Mouse (Mus musculus) layer of hippocampus, adult 9-10 months (tissue): ENCODE results near the gene Pdzrn3.

Source experiments
- DNase-seq: peaks from one replicate; pipeline ENCODE4 v3.0.0; 2022; ENCODE audit warnings: low spot score

Gene Pdzrn3

DNA sequence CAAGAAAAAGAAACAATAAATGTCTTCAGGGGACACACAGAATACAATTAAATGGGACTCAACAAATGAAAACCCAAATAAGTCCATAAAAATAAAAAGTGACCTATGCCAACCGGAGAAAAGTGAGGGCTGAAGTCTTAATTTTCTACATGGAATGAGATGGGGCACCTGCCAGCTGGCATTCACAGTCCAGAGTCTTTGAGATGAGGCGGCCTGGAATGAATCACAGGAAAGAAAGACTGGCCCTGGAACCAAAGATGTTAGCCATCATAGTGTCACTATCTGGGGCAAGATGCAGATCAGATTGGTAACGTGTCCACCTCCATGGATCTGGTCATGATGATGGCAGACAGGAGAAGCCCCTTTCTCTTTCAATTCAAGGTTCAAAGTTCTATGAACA, 50.5 kb downstream of the Pdzrn3 start:
- no peak for DNase-seq

GRCm38 (mm10) chr6:101325842-101326639, 51.7 kb downstream of the Pdzrn3 start:
- no peak for DNase-seq

GRCm38 (mm10) chr6:101322580-101322979, 55.1 kb downstream of the Pdzrn3 start:
- no peak for DNase-seq

DNA sequence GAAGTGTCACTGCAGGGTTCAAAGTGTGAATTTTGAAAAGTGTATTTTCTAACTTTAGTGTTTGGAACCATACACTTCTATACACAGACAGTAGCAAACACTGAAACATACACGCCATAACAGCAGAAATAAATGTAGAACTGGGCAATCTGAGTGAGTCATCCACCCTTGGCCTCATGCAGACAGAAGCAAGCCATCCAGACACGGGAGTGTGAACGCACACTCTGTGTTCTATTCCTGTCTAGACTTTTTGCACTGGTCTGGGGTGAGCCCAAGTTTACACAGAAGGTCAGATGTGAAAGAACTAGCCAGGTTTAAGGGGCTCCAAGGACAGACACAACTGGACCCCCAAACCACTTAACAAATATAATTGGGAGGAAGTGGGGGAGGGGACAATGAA, 57.3 kb downstream of the Pdzrn3 start:
- DNase-seq = no peak

DNA sequence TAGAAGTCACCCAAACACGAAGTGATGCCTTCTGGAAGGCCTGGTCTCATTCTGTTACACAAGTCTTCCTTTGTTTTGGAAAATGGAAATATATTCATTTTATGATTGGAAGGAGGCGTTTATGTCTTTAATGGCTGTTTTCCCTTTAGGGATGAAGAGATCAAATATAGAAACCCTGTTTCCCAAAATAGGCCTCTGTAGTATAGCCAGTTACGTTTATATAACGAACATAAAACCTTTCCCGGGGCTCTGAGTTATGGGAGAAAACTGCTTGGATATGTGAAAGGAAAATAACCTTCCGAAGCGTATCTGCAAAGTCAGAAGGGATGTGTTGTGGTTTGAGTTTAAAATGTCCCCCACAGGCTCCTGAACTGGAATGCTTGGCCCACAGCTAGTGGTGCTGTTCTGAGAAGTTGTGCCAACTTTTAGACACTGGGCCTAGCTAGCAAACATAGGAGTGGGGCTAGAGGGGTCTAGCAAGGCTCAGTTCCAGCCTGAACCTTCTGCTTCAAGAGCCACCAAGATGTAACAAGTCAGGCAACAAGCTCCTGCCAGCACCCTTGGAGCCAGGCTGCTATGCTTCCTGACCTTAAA, 58.2 kb downstream of the Pdzrn3 start:
- DNase-seq = no peak

DNA sequence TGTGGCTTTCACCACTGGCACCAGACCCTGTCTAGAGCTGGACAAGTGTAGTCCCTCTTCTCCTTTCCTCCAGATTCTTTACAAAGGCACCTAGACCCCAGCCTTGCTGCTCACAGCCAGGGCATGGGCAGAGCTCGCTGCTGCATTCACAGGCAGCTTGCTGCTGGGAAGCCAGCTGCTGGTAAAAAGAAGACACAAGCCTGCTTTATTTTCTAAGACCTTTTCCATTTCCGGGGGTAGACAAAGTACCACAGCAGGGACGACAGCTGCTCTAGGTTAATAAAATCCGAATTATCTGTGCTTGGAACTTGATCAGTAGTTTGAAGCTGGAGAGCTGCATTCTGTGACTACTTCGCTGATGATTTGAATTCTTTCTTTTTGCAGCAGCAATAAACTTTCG, 59.2 kb downstream of the Pdzrn3 start:
- DNase-seq = no peak

- DNase-seq = no peak
These were observed 66.3 kb downstream of the Pdzrn3 start for GRCm38 (mm10) chr6:101311446-101311845.

DNA sequence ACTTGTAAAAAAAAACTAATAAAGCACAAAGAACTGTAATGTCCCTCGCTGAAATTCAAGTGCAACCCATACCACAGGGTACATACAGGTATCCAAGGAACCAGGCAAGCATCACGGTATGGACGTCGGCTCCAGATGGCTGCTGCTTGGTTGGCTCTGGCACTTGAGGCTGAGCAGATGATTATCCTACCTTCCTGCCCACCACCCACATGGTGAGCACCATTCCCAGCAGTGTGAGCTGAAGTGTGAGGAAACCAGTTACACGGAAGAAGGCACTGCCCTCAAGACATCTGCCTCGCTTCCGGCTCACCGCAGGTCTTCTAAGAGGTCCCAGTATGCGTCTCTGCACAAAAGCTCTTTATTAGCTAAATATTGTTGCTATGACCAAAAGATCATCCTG, 67.2 kb downstream of the Pdzrn3 start:
- no peak for DNase-seq

GRCm38 (mm10) chr6:101307964-101308531, 69.6 kb downstream of the Pdzrn3 start:
- DNase-seq = peak; percentile 46

DNA sequence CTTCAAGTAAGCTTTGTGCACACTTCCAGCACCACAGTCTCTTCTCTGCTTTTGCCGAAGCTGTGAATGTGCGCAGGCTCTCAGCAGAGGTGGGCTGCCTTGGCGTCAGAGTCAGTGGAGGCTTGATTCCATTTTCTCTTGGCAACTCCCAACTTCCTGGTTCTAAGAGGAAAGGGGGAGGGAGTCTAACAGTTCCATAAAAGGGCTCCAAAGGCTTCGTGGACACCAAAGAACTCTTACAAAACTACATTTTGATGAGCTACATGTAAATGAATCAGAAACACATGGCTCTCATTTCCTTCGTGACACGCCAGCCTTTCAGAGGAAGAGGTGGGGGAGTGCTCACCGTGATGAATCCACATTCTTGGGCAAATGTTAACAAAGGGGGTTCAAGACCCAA, 70.9 kb downstream of the Pdzrn3 start:
- no peak for DNase-seq

- no peak for DNase-seq
These were observed 72.2 kb downstream of the Pdzrn3 start for GRCm38 (mm10) chr6:101305543-101305942.

DNA sequence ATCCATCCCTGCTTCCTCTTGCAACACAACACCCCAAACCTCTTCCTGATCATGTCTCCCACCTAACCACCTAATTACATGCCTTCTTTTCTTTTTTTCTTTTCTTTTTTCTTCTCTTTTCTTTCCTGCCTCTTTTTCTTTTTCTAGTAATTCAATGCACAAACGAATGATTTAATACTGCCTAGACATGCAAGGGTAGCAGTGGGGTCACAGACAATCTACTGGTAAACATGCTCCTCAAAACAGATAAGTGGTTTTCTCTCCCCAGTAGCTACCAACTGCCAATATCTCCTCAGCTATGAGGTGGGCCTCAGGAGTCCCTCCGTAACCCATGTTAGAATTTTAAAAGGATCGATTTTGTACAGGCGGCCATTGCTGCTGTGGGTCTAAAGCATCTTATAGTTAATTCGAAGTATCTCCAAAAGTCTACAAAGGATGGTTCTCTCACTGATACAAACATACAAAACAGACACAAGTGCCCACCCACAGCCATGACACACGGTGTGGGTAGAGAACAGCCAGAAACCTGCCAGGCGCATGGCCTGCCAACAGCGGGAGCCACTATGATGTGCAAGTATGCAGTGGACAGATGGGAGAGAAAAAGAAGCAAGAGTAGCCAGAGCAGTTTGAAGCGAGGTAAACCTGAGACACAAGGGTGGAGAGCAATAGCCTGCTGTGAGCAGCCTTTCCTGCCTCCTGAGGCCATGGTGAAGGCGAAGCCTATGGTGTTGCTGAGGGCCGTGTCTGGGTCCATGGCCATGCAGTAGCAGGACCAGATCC, 73.5 kb downstream of the Pdzrn3 start:
- DNase-seq = no peak

- no peak for DNase-seq
These were observed 74.2 kb downstream of the Pdzrn3 start for GRCm38 (mm10) chr6:101303501-101303900.

- no peak for DNase-seq
These were observed 76.5 kb downstream of the Pdzrn3 start for GRCm38 (mm10) chr6:101301154-101301553.

DNA sequence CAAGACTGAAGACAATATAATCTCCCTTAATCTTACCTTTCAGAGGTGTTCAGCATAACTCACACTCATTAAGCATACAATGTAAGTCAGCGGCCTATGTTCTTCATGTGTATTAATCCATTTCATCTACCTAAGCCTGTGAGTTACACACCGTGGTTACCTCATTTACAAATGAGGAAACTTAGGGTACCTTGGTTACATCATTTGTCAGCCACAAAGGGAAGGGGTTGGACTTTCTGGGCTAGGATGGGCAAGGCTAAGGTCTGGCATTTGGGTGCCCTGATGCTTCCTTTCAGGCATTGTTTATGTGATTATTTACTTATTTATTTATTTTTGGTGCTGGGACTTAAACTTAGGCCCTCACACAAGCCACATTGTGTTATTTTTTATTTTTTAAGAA, 78.3 kb downstream of the Pdzrn3 start:
- DNase-seq = no peak

DNA sequence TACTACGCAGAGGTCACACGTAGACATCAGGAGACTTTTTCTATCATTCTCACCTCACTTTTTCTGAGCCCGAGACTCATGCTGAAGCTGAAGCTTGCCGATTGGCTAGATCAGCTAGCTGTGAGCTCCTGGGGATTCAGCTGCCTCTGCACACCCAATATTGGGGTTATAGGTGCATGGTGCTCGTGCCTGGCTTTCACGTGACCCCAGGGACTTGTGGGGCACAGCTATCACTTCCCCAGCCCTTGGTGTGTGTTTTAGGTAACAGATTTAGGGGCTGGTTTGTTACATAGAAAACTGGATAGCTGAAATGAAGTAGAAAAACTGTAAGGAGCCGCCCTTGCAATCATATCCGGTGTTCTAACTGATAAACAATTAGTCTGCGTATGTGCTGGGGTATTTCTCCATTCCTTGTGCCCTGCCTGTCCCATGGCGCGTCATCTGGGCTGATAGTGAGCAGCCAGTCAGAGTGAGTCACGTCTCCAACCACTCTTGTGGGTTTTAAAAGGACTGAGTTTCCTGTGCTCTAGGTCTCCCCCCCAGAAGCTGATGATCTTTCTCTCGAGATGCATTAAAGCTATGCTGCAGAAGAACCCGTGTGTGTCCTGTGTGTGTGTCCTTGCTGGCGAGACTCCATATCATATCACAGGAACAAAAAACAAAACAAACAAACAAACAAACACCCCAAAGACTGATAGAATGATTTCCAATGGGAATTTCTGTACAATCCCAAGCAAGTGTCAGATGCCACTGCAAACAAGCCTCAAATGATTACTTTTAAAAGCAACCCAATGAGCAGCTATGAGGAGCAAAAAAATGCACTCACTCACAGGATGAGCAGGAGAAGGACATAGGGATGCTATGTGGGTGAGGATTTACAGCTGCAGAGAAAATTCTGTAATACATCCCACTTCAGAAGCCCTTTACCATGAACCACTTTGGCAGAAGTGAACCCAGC, 79.9 kb downstream of the Pdzrn3 start:
- no peak for DNase-seq

GRCm38 (mm10) chr6:101296997-101297396, 80.7 kb downstream of the Pdzrn3 start:
- DNase-seq = no peak

GRCm38 (mm10) chr6:101296280-101296679, 81.4 kb downstream of the Pdzrn3 start:
- DNase-seq = no peak

GRCm38 (mm10) chr6:101293036-101293572, 84.6 kb downstream of the Pdzrn3 start:
- no peak for DNase-seq

DNA sequence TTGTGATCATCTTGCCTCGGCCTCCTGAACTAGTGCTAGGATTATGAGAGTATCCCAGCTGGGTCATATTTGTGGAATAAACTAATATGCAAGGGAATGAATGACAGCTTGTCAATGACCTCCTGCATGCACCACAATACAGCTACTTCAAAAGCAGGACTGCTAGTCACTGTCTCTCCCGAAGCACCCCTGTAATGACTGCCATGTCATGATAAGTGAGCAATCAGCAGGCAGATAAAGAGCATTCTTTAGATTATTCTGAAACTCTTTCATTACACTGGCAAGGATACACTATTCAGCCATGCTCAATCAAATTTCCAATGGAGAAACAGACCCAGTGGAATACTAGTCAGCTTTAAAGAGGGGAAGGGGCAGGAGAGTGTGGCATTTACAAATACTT, 85.8 kb downstream of the Pdzrn3 start:
- DNase-seq = no peak

DNA sequence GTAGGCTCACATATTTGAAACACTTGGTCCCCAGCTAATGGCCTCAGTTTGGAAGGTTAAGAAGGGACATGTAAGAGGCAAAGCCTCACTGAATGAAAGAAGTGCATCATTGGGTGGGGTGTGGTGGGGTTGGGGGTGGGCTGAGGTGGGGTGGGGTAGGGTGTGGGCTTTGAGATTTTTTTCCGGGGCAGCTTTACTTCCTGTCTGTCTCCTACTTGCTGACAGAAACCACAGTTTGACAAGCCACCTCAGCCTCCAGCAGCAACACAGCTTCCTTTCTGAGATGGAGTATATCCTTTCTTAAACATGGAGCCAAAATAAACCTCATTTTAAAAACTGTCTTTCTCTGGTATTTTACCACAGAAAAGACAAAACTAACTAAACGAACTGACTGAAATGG, 87.5 kb downstream of the Pdzrn3 start:
- DNase-seq = no peak
